Mouse (Mus musculus) left cerebral cortex, adult 8-10 months (tissue): ENCODE data around the gene Epm2aip1. TPM values are rescaled to one million over a fixed set of nuclear protein-coding genes. Genes with fewer than 3 reads are reported as not detected.

Experiments
- DNase-seq, 2 experiments: peaks; one replicate each; pipeline ENCODE4 v3.0.0; 2022; ENCODE audit warnings: low spot score in 2 of 2
- total RNA-seq, 4 experiments: library from RNA; stranded (reverse); gene quantifications; 2 replicates each; pipeline ENCODE4 v1.2.4; 2022

The Epm2aip1 gene
- total RNA-seq = 10 to 100 TPM; 78.9 to 89.4 (median 83.4) TPM

DNA sequence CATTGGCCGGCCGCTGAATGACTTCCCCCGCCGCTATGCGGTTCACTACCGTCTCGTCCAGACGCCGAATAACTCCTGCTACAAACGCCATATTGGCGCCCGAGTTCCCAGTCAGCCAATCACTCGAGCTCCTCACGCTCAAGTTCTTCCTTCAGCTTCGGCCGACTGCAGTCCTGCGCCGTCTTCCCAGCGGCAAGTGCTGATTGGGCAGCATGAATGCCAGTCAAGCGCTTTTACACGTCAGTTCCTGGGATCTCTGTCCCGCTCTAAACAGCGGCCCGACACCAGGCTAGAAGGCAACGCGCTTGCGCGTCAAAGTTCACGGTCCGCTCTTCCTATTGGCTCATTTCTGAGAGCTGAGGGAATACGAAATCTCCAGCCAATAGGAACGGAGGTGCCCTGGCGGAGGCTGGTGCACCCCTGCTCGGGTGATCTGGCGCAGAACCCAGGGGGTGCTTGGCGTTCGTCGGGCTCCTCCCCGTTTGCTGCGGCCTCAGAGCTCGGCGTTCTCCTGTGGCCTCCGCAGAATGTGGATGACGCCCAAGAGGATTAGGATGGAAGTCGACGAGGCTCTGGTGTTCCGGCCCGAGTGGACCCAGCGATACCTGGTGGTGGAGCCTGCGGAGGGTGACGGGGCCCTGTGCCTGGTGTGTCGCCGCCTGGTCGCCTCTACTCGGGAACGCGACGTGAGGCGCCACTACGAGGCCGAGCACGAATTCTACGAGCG lies at the start of gene Epm2aip1, which contains the start of gene Mlh1:
Epm2aip1 (plus strand) TSS at position 496 of the 727 bp plus-strand sequence.
Mlh1 (minus strand) TSS at position 358 of the 727 bp plus-strand sequence.
- peak; percentile 97 to 99 for DNase-seq

DNA sequence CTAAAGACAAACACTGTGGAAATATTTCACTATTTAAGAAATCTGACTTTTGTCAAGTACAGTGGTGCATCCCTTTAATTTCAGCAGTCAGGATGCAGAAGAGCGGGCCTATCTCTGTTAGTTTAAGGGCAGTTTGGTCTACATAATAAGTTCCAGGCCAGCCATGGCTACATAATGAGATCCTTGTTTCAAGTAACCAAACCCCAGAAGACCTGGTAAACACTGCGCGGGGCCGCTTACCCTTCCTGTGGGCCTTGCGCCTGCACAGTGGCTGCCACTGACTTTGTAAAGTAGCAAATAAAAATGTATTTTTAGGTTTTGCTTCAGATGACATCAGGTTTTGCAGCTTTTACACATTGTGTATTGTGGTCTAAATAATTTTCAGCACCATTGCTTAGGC lies 48.3 kb upstream of the Epm2aip1 start:
- DNase-seq = no peak

DNA sequence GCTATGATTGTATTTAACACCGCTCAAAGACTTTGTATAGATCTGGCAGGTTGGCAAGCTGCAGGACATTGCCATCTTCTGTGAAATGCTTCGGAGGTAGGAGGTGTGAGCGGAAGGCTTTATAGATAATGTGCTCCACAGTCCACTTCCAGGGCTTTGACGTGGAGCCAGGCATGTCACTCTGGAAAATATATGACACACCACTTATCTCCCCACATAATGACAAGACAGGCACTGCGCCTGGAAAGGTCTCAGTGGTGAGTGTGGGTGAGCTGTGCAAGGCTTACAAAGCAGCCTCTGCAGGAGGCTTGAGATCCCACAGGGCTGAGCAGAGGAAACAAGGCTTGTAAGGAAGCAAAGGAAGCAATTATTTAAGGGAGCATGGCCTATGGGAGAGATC lies 43.3 kb upstream of the Epm2aip1 start:
- no peak for DNase-seq

- no peak for DNase-seq
These were observed 37.0 kb upstream of the Epm2aip1 start for GRCm38 (mm10) chr9:111234701-111235100.

DNA sequence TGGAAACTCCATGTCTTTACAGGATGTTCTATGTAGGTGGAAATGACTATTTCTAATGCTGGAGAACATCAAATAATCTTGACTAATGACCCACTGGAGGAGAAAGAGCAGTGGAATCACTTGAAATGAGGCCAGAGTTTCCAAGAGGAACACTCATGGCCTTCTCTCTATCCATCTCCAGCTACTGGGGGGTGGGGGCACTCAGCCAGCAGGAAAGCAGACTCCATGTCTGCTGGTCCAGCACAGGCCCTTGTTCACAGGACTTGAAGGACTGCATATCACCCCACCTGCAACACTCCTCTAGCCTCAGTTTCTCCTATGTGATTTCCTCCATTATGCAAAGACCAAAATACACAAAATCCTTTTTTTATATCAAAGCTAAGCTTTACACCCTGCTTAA lies 34.0 kb upstream of the Epm2aip1 start:
- no peak for DNase-seq

GRCm38 (mm10) chr9:111239821-111240220 lies 31.9 kb upstream of the Epm2aip1 start:
- DNase-seq = no peak

DNA sequence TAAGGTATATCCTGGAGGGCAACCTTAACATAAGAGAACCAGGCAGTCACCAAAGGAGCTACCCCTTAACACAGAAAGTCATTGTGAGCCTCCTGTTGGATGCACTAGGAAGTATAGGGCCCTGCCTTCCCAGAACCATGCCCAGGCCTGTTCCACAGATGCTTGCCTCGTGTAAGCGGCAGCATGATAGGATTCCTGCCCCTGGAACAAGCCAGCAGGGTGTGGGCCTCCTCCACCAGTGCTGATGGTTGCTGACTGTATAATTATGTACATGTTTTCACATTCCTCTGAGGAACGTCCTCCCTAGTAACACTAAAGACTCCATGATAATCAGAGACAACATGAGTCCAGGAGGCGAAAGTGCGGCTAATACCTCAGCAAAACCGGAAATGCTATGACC lies 28.3 kb upstream of the Epm2aip1 start:
- DNase-seq = no peak

GRCm38 (mm10) chr9:111245546-111245945 lies 26.2 kb upstream of the Epm2aip1 start:
- no peak for DNase-seq

GRCm38 (mm10) chr9:111247682-111248246 lies 24.0 kb upstream of the Epm2aip1 start:
- DNase-seq = no peak

DNA sequence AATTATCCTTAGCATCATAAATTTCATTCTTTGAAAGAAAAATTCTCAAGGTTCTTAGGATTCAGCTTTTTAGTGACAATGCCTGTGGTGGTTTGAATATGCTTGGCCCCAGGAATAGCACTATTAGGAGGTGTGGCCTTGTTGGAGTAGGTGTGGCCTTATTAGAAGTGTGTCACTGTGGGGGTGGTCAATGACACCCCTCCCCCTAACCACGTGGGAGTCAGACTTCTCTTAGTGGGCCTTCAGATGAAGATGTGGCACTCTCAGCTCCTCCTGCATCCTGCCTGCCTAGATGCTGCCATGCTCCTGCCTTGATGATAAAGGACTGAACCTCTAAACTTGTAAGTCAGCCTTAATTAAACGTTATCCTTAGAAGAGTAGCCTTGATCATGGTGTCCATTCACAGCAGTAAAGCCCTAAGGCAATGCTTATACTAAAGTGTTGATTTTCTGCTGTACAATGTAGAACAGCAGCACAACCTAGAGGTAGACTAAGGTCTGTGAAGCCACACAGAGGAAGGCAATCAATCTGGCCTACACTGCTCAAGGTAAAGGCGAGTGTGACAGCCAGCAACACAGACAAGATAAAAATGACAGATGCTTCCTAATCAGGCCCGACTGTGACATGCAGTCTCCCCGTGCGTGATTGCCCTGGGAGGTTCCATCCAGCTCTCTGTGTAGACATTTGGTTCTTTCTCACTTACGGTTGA lies 19.4 kb upstream of the Epm2aip1 start:
- DNase-seq = no peak

- peak in 1 of 2 experiments; percentile 36 for DNase-seq
These were observed 11.3 kb upstream of the Epm2aip1 start for GRCm38 (mm10) chr9:111260360-111260985.

- no peak for DNase-seq
These were observed 10.4 kb upstream of the Epm2aip1 start for GRCm38 (mm10) chr9:111261356-111261755.

- no peak for DNase-seq
These were observed 3.7 kb upstream of the Epm2aip1 start for GRCm38 (mm10) chr9:111267998-111268397.

DNA sequence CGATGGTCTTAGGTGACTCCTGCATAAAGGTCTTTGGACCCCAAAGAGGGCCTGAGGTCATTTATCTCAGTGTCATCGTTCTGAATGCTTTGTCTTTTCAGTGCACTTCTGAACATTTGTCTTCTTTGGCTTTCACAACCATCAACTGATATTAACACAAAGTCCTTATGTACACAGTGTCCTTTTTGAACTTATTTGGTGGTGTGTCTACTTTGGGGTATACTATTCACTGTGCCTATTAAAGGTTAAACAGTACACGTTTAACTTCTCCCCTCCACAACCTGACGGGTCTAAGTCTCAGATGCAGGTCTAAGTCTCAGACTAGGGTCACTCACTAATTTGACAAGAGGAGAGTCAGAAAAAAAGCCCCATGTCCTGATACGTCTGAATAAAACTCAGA lies 1.1 kb upstream of the Epm2aip1 start:
- no peak for DNase-seq

DNA sequence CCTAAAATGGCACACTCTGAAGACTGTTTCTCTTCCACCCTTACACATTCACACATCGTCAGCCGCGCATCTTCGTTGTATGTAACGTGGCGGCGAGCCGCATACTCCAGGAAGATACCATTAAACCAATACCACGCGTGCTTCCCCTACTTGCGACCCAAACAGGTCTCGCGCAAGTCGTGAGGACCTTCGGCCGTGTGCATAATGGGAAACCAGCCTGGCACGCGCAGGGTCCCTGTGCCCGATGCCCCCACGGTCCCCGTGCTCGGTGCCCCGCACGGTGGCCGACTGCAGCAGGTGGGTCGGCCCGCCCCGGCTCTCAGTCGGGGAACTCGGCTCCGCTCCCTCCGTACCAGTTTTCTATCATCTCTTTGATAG lies 684 bp upstream of the Epm2aip1 start:
- DNase-seq = no peak

- peak; percentile 19 to 25 for DNase-seq
These were observed 627 bp downstream of the Epm2aip1 start for GRCm38 (mm10) chr9:111272356-111272755.

DNA sequence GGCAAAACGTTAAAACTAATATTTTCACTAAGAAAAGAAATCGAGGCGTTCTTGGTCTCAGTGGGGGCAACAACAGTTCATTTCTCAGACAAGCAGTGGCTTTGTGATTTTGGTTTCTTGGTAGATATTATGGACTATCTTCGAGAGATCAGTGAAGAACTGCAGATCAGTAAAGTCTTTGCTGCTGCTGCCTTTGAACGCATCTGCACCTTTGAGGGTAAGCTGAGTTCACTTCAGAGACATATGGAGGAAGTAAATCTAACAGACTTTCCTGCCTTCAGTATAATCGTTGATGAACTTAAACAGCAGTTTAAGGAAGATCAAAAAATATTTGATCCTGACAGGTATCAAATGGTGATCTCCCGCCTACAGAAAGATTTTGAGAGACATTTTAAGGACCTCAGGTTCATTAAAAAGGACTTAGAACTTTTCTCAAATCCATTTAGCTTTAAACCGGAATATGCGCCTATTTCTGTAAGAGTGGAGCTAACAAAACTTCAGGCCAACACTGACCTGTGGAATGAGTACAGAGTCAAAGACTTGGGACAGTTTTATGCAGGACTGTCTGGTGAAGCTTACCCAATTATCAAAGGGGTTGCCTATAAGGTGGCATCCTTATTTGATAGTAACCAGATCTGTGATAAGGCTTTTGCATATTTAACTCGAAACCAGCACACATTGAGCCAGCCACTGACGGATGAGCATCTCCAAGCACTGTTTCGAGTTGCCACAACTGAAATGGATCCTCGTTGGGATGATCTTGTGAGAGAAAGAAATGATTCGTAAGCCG lies 1.5 kb downstream of the Epm2aip1 start:
- no peak for DNase-seq

GRCm38 (mm10) chr9:111273958-111274357 lies 2.2 kb downstream of the Epm2aip1 start:
- no peak for DNase-seq

GRCm38 (mm10) chr9:111275156-111275555 lies 3.4 kb downstream of the Epm2aip1 start:
- no peak for DNase-seq

DNA sequence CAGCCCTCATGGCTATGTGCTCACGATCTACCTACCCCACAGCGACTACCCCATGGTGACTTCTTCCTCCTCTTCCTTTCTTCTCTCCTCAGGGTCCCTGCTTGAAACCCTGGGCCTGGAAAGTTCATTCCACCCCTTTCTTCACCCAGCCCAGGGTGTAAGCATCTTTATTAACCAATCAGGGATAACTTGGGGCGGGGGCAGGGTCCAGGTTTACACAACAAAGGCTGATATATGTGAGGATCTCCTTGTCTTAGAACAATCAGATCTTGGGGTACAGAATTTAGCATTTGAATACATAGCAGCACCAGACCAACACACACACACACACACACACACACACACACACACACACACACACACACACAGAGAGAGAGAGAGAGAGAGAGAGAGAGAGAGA lies 13.3 kb downstream of the Epm2aip1 start:
- DNase-seq = no peak

DNA sequence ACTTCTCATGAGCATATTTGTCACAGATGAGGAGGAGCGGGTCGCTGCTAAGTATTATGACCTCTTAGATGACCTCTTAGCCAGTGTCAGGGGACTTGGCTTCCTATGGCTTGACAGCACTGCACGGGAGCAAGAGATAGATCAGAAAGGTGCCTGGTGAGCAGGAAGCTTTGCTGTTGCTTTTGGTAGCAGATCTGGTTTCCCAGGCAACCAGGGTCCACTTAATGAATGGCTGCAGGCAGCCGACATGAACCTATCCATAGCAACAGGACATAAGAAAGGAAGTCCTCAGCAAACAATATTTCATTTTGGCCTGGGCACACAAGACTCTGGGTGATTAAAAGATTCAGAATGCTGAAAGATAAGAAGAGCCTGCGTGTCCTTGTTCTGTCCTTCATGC lies 13.9 kb downstream of the Epm2aip1 start:
- DNase-seq = no peak
